Mouse (Mus musculus): ENCODE measurements around the gene Gas2l1.

- no peak for TF ChIP-seq CTCF (IDR thresholded peaks at IDR 0.05; ENCODE audit: control insufficient read depth, insufficient read depth, low read length)
- no peak for TF ChIP-seq POLR2A (IDR thresholded peaks at IDR 0.05; ENCODE audit: borderline replicate concordance, control insufficient read depth, low read depth, low read length)
These were observed 8.1 kb downstream of the Gas2l1 start for GRCm38 (mm10) chr11:5057064-5057463.
